Mouse (Mus musculus): Measurements from ENCODE around the gene Cdyl.
"Not testable (repeated sequence)": the region's sequence is repeated elsewhere in the genome, so short reads cannot be mapped to it uniquely, and the experiment has no call there.

Gene Cdyl

GRCm38 (mm10) chr13:35833941-35834340 lies 174.3 kb downstream of the Cdyl start:
- CTCF ChIA-PET = no interaction called here

- CTCF ChIA-PET = interaction anchor here (0.6 kb wide), 1 partner anchor 1180 kb away, joined by 5 read pairs; no protein-coding TSS in a partner anchor
Measured at GRCm38 (mm10) chr13:35835669-35836068, 176.0 kb downstream of the Cdyl start.

- CTCF ChIA-PET = not testable (repeated sequence)
Measured at GRCm38 (mm10) chr13:35836501-35836900, 176.9 kb downstream of the Cdyl start.

GRCm38 (mm10) chr13:35840102-35840501 lies 180.5 kb downstream of the Cdyl start:
- CTCF ChIA-PET = no interaction called here

GRCm38 (mm10) chr13:35843383-35843782 lies 183.8 kb downstream of the Cdyl start:
- CTCF ChIA-PET = no interaction called here

GRCm38 (mm10) chr13:35845306-35845705 lies 185.7 kb downstream of the Cdyl start:
- CTCF ChIA-PET = interaction anchor here (0.7 kb wide), 1 partner anchor 34 kb away, joined by 5 read pairs; no protein-coding TSS in a partner anchor

GRCm38 (mm10) chr13:35848694-35849093 lies 189.1 kb downstream of the Cdyl start:
- CTCF ChIA-PET = no interaction called here

GRCm38 (mm10) chr13:35851581-35851980 lies 191.9 kb downstream of the Cdyl start:
- CTCF ChIA-PET = no interaction called here

- CTCF ChIA-PET = no interaction called here
Measured at GRCm38 (mm10) chr13:35852851-35853575, 193.4 kb downstream of the Cdyl start.

- CTCF ChIA-PET = no interaction called here
Measured at GRCm38 (mm10) chr13:35857486-35857885, 197.9 kb downstream of the Cdyl start.

GRCm38 (mm10) chr13:35860916-35861315 lies 201.3 kb downstream of the Cdyl start:
- CTCF ChIA-PET = no interaction called here

GRCm38 (mm10) chr13:35870659-35871058 lies 211.0 kb downstream of the Cdyl start:
- CTCF ChIA-PET = no interaction called here

GRCm38 (mm10) chr13:35871107-35871506 lies 211.5 kb downstream of the Cdyl start:
- CTCF ChIA-PET = no interaction called here

GRCm38 (mm10) chr13:35875396-35875795 lies 215.8 kb downstream of the Cdyl start:
- CTCF ChIA-PET = no interaction called here

- CTCF ChIA-PET = no interaction called here
Measured at GRCm38 (mm10) chr13:35878282-35878681, 218.6 kb downstream of the Cdyl start.

GRCm38 (mm10) chr13:35879068-35879467 lies 219.4 kb downstream of the Cdyl start:
- CTCF ChIA-PET = interaction anchor here (0.6 kb wide), 1 partner anchor 34 kb away, joined by 5 read pairs; no protein-coding TSS in a partner anchor

- CTCF ChIA-PET = interaction anchor here (0.6 kb wide), 1 partner anchor 34 kb away, joined by 5 read pairs; no protein-coding TSS in a partner anchor
Measured at GRCm38 (mm10) chr13:35879519-35879918, 219.9 kb downstream of the Cdyl start.

- CTCF ChIA-PET = no interaction called here
Measured at GRCm38 (mm10) chr13:35880555-35881046, 221.0 kb downstream of the Cdyl start.

GRCm38 (mm10) chr13:35886121-35886725 lies 226.6 kb downstream of the Cdyl start:
- CTCF ChIA-PET = interaction anchor here (0.6 to 1.4 kb wide), 4 partner anchors 18 to 61 kb away, joined by 3 to 4 read pairs (median 3); no protein-coding TSS in a partner anchor

GRCm38 (mm10) chr13:35892866-35893265 lies 233.2 kb downstream of the Cdyl start:
- CTCF ChIA-PET = no interaction called here

GRCm38 (mm10) chr13:35905378-35905777 lies 245.7 kb downstream of the Cdyl start:
- CTCF ChIA-PET = no interaction called here

- CTCF ChIA-PET = no interaction called here
Measured at GRCm38 (mm10) chr13:35905879-35906481, 246.3 kb downstream of the Cdyl start, which contains the start of gene Rpp40. Gene Rpp40, minus strand, starts transcription at chr13:35906359.

GRCm38 (mm10) chr13:35911476-35911875 lies 251.8 kb downstream of the Cdyl start:
- CTCF ChIA-PET = no interaction called here

All from spleen, embryonic (tissue).